Mouse (Mus musculus): ENCODE data around the gene Cps1. TPM values are rescaled to one million over a fixed set of nuclear protein-coding genes. Genes with fewer than 3 reads are reported as not detected.

Cps1 gene
- not detected for polyA plus RNA-seq (2015; fragmentation: Illumina TruSeq; extraction: RNeasy Lipid Tissue Mini Kit (QIAGEN cat#74804); ENCODE audit: insufficient read depth, low replicate concordance)

DNA sequence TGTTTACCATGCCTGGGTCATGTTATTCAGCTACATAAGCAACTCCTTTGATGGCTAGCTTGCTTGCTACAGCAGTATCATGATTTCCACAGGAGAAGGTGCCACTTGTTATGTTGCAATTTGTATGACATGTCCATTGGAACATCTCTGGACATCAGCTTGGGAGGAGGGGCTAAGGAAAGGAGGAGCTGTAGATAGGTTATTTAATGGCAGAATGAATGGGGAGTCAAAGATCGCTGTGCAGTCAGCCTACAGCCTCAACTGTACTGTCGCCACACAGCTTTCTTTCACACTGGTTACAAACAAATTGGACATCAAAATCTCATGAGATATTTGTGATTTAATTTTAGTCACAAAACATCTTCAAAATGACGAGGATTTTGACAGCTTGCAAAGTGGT is at the start of gene Cps1:
Gene Cps1 (plus strand): TSS at position 230 of the 400 bp plus-strand sequence.

Other genes with a start within 250 kb of the Cps1 start
- not detected for gene Myl1, start 177.6 kb upstream of the Cps1 start, polyA plus RNA-seq (2015; fragmentation: Illumina TruSeq; extraction: RNeasy Lipid Tissue Mini Kit (QIAGEN cat#74804); ENCODE audit: insufficient read depth, low replicate concordance)
- 37.1 TPM for gene Lancl1, start 84.2 kb upstream of the Cps1 start, polyA plus RNA-seq (2015; fragmentation: Illumina TruSeq; extraction: RNeasy Lipid Tissue Mini Kit (QIAGEN cat#74804); ENCODE audit: insufficient read depth, low replicate concordance)